Mouse (Mus musculus): ENCODE measurements around the gene Gm13539. TPM values are rescaled to one million over a fixed set of nuclear protein-coding genes. Genes with fewer than 3 reads are reported as not detected.
"Not testable (repeated sequence)": the region's sequence is repeated elsewhere in the genome, so short reads cannot be mapped to it uniquely, and the experiment has no call there.

The Gm13539 gene
- polyA plus RNA-seq, 1 experiment from 2014 or later = not detected

DNA sequence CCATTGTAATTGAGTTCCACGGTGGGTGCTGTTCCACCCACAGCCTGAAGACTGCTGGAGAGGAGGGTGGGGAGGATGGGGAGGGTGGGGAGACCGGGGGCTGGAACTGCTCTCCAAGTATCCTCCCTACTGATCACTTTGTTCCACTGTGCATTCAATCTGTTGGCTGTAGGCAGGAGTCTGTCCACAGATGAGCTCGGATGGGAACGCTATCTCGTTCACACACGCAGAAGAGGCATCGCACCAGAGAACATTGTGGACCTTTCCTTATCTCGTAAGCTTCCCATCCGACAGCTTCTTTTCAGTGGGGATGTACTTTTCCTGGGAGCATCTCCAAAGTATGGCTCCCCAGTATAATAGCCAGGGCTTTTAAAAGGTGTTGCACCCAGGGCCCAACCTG is 3.0 kb upstream of the Gm13539 start:
- 91% methylated on average over 9 of the region's 9 CpGs for WGBS
- ATAC-seq (ENCODE audit: insufficient number of reproducible peaks, low FRiP score, low TSS enrichment, low read depth) = no peak
- H3K27ac ChIP-seq (replicated peaks) = no peak overlapping the region
- no peaks in the 10 kb centered on the region for H3K9me3 ChIP-seq (replicated peaks)
- H3K36me3 ChIP-seq = no peaks in the 10 kb centered on the region
- H3K4me2 ChIP-seq (replicated peaks) = no peak overlapping the region
- no peak overlapping the region for H3K4me3 ChIP-seq (replicated peaks)
- H3K4me1 ChIP-seq = no peaks in the 10 kb centered on the region
- no peaks in the 10 kb centered on the region for H3K27me3 ChIP-seq
- H3K9ac ChIP-seq = no peak overlapping the region

DNA sequence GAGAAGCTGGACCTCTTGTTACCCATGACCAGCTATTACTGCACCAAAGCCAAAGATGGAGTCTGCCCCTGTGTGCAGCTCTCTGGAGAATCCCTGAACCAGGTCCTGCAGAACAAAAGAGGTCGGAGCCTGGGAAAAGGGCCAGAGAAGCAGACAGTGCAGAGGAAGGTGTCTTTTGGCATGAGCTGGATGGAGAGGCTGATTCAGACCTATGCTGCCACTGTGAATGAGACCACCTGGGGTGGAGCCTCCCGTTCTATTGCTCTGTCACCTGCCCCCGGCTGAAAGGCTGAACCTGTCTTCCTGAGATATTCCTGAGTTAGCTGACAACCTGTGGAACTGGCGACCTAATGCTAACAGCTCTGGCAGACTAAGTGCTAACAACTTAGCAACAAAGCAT is 1.1 kb upstream of the Gm13539 start:
- WGBS = 64% methylated on average over 4 of the region's 4 CpGs

DNA sequence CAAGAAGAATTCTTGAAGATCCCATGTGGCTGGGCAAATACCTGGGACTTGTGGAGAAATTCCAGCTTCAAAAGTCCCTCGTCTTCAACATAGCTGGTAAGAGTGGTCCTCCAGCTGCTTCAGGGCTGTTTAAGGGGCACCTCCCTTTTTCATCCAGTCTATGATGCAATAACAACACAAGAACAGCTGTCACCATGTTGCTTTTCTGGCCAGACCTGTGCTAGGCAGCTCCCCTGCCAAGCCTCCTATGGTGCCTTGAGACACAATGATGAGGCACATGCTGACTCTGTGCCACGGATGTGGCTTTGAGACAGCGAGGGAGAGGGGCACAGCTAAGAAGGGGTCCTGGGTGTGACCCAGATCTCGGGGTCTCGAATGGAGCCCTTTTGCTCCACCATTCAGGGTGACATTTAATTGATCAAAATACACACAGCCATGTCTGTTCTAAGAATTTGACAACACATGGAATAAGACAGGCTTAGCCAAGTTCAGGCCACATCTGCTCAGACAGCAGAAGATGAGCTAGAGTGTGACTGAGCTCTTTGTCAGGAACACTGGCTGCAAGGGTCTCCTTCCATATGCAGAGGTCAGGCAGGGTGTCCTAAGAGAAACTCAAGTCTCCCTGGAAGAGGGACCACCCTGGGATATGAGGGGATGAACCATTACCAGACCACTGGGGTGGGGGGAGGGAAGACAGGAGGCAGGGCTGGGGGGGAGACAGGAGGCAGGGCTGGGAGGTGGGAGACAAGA is 3.7 kb downstream of the Gm13539 start:
- Histone ChIP-seq H3K4me2 (replicated peaks) (no peak overlapping the region), H3K4me1 (no peaks in the 10 kb centered on the region), H3K27me3 (no peaks in the 10 kb centered on the region), H3K9me3 (replicated peaks) (no peaks in the 10 kb centered on the region), H3K36me3 (no peaks in the 10 kb centered on the region), H3K4me3 (replicated peaks) (no peak overlapping the region), H3K27ac (replicated peaks) (no peak overlapping the region), H3K9ac (no peak overlapping the region)
- ATAC-seq (ENCODE audit: insufficient number of reproducible peaks, low FRiP score, low TSS enrichment, low read depth) = no peak
- WGBS = 54% methylated on average over 5 of the region's 5 CpGs

More for the DNA sequence above, 1.1 kb upstream of the Gm13539 start:
- no peaks in the 10 kb centered on the region for H3K36me3 ChIP-seq
- H3K4me3 ChIP-seq (replicated peaks) = no peak overlapping the region
- no peak overlapping the region for H3K27ac ChIP-seq (replicated peaks)
- H3K9ac ChIP-seq = no peak overlapping the region
- no peaks in the 10 kb centered on the region for H3K4me1 ChIP-seq
- no peaks in the 10 kb centered on the region for H3K9me3 ChIP-seq (replicated peaks)
- no peak overlapping the region for H3K4me2 ChIP-seq (replicated peaks)
- H3K27me3 ChIP-seq = no peaks in the 10 kb centered on the region
- no peak for ATAC-seq (ENCODE audit: insufficient number of reproducible peaks, low FRiP score, low TSS enrichment, low read depth)

DNA sequence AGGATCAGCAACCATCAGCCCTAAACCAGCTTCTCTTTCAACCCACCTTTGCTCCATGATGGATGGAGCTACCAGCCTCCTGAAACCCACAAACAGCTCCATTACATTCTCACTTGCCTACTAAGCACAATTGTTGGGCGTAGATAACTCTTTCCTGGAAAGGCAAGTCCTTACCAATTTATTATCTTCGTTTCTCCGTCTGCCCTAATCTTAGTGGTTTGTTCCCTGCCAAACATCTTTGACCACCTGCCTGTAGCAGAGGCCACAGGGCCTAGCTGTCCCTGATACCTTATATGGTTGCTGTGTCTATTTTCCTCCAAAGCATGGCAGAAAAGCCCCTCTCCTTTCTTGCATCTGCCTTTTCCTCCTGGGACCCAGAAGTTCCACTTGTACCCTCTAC is 7.0 kb downstream of the Gm13539 start:
- H3K27me3 ChIP-seq = no peaks in the 10 kb centered on the region
- H3K4me2 ChIP-seq (replicated peaks) = no peak overlapping the region
- no peak overlapping the region for H3K9ac ChIP-seq
- H3K4me3 ChIP-seq (replicated peaks) = no peak overlapping the region
- WGBS = 91% methylated on average over 3 of the region's 3 CpGs
- H3K9me3 ChIP-seq (replicated peaks) = no peaks in the 10 kb centered on the region
- no peaks in the 10 kb centered on the region for H3K4me1 ChIP-seq
- no peak for ATAC-seq (ENCODE audit: insufficient number of reproducible peaks, low FRiP score, low TSS enrichment, low read depth)
- no peak overlapping the region for H3K27ac ChIP-seq (replicated peaks)
- no peaks in the 10 kb centered on the region for H3K36me3 ChIP-seq

DNA sequence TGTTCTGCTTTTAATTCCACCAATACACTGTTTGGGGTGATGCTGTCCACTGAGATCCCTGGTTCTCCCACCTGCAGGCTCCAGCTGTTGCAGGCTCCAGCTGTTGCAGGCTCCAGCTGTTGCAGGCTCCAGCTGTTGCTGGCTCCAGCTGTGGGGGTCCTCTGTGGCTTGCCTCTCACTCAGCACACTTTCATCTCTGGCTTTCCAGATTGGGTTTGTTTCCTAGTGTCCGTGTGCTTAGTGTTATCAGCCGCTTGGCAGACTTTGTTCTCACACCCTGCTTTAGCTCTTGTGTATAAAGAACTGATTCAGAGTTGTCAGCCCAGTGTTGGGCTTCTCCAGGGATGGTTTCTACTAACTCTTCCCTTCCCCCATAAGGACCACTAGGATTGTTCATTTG is 15.6 kb downstream of the Gm13539 start:
- H3K4me3 ChIP-seq (replicated peaks) = no peak overlapping the region
- ATAC-seq (ENCODE audit: insufficient number of reproducible peaks, low FRiP score, low TSS enrichment, low read depth) = no peak
- H3K4me2 ChIP-seq (replicated peaks) = no peak overlapping the region
- H3K9me3 ChIP-seq (replicated peaks) = no peaks in the 10 kb centered on the region
- no peaks in the 10 kb centered on the region for H3K36me3 ChIP-seq
- no peak overlapping the region for H3K9ac ChIP-seq
- H3K27me3 ChIP-seq = no peaks in the 10 kb centered on the region
- 57% methylated on average over 2 of the region's 2 CpGs for WGBS
- H3K4me1 ChIP-seq = no peaks in the 10 kb centered on the region
- H3K27ac ChIP-seq (replicated peaks) = no peak overlapping the region

DNA sequence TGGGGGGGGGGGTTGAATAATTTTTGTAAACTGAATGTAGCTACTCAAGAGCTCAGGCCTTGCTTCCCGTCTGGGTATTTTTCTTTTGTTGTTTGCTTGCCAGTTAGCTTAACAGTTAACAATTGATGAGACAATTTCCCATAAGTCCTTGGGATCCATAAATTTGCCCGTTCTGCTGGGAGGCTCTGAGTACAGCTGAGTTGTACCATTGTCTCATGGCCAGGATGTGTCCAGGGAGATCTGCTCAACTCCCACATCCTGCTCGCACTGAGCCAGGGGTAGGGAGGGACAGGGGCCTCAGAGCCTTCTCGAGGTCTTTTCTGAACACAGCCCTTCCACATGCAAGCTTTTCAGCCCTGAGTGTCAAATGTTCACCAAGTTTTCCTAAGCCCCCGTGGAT is 16.0 kb downstream of the Gm13539 start:
- Histone ChIP-seq H3K4me2 (replicated peaks) (no peak overlapping the region), H3K27me3 (no peaks in the 10 kb centered on the region), H3K36me3 (no peaks in the 10 kb centered on the region), H3K4me1 (no peaks in the 10 kb centered on the region), H3K27ac (replicated peaks) (no peak overlapping the region), H3K9ac (no peak overlapping the region), H3K4me3 (replicated peaks) (no peak overlapping the region), H3K9me3 (replicated peaks) (no peaks in the 10 kb centered on the region)
- 45% methylated on average over 5 of the region's 5 CpGs for WGBS
- no peak for ATAC-seq (ENCODE audit: insufficient number of reproducible peaks, low FRiP score, low TSS enrichment, low read depth)

DNA sequence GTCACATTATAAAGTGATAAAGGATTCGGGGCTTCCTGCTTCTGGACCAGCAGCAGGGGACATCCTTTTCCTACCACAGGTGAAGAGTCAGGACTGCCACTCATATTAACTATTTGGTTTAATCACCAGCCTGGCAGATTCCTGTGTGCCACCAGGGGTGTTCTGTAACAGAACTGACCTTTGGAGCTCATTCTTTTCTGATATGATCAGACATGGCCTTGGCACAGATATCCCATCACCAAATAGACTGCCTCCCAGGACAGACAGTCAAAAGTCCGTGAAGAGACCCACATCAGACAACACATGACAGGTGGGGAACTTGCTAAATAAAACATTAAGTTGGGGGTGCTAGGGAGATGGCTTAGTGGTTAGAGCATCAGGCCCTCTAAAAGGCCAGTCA is 29.7 kb downstream of the Gm13539 start:
- Histone ChIP-seq H3K9me3 (replicated peaks) (no peaks in the 10 kb centered on the region), H3K4me1 (no peaks in the 10 kb centered on the region), H3K4me3 (replicated peaks) (no peak overlapping the region), H3K36me3 (no peaks in the 10 kb centered on the region), H3K27me3 (no peaks in the 10 kb centered on the region), H3K27ac (replicated peaks) (no peak overlapping the region), H3K9ac (no peak overlapping the region), H3K4me2 (replicated peaks) (no peak overlapping the region)
- ATAC-seq (ENCODE audit: insufficient number of reproducible peaks, low FRiP score, low TSS enrichment, low read depth) = no peak
- WGBS = 68% methylated on average over 2 of the region's 2 CpGs

DNA sequence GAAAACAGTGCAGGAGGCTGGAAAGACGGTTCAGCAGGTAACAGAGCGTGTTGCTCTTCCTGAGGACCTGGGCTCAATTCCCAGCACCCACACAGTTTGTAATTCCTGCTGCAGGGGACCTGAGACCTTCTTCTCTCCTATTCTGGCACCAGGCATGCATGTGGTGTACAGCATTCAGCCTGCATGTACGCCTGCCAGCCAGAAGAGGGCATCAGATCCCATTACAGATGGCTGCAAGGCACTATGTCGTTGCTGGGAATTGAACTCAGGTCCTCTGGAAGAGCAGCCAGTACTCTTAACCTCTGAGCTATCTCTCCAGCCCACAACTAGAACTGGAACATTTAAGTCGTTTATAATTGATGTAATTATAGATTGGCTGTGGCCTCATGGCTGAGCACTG is 31.3 kb downstream of the Gm13539 start:
- WGBS = 81% methylated on average over 5 of the region's 5 CpGs
- H3K4me1 ChIP-seq = no peaks in the 10 kb centered on the region
- H3K36me3 ChIP-seq = no peaks in the 10 kb centered on the region
- H3K27me3 ChIP-seq = no peaks in the 10 kb centered on the region
- H3K27ac ChIP-seq (replicated peaks) = no peak overlapping the region
- H3K9me3 ChIP-seq (replicated peaks) = no peaks in the 10 kb centered on the region
- H3K4me3 ChIP-seq (replicated peaks) = no peak overlapping the region
- H3K4me2 ChIP-seq (replicated peaks) = no peak overlapping the region
- ATAC-seq (ENCODE audit: insufficient number of reproducible peaks, low FRiP score, low TSS enrichment, low read depth) = no peak
- no peak overlapping the region for H3K9ac ChIP-seq

DNA sequence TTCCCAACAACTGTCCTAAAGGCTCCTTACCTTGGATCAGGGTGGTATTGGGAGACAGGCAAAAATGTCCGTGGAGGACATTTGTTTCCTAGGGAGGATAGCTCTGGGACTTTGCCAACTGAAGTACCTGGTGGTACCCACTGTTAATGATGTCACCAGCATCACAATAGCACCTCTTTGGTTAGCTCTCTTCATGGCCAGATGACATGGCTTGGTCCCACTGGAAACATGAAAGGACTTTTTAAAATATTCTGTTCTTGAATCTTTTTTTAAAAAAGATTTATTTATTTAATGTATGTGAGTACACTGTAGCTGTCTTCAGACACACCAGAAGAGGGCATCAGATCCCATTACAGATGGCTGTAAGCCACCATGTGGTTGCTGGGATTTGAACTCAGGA is 33.7 kb downstream of the Gm13539 start, which contains the start of gene Glt6d1:
Glt6d1 (minus strand) TSS at position 101 of the 400 bp plus-strand sequence.
- H3K9me3 ChIP-seq (replicated peaks); H3K27ac ChIP-seq (replicated peaks); H3K36me3 ChIP-seq; H3K27me3 ChIP-seq; H3K9ac ChIP-seq; H3K4me3 ChIP-seq (replicated peaks); H3K4me1 ChIP-seq; ATAC-seq (ENCODE audit: insufficient number of reproducible peaks, low FRiP score, low TSS enrichment, low read depth); H3K4me2 ChIP-seq (replicated peaks): not testable (repeated sequence)
- WGBS = 66% methylated on average over 1 of the region's 1 CpGs

DNA sequence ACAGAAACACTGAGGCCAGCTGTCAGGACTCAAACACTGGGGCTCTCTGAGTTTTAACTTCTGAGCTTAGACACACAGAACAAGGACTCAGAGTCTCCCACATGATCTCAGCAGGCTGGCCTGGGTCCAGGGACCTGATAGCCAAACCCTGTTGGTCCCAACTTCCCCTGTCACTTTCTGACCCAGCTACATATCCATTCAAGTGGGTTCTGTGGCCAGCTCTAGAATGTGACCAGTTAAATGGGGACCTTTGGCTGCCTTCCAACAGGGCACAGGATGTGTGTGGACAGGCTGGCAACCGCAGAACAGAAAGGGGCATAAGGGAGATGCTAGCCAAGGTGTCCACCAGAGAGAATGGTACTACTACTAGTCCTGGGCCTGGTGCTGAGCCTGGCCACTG is 40.7 kb downstream of the Gm13539 start, which contains the start of gene Lcn9:
Lcn9 (plus strand) TSS at position 348 of the 400 bp plus-strand sequence.
- no peaks in the 10 kb centered on the region for H3K27me3 ChIP-seq
- H3K4me2 ChIP-seq (replicated peaks) = no peak within 1 kb of the TSS
- H3K9ac ChIP-seq = no peak within 1 kb of the TSS
- no peaks in the 10 kb centered on the region for H3K9me3 ChIP-seq (replicated peaks)
- H3K27ac ChIP-seq (replicated peaks) = no peak within 1 kb of the TSS
- no peak within 1 kb of the TSS for H3K4me3 ChIP-seq (replicated peaks)
- H3K4me1 ChIP-seq = no peaks in the 10 kb centered on the region
- no peaks in the 10 kb centered on the region for H3K36me3 ChIP-seq
- ATAC-seq (ENCODE audit: insufficient number of reproducible peaks, low FRiP score, low TSS enrichment, low read depth) = no peak
- WGBS = 80% methylated on average over 1 of the region's 1 CpGs

DNA sequence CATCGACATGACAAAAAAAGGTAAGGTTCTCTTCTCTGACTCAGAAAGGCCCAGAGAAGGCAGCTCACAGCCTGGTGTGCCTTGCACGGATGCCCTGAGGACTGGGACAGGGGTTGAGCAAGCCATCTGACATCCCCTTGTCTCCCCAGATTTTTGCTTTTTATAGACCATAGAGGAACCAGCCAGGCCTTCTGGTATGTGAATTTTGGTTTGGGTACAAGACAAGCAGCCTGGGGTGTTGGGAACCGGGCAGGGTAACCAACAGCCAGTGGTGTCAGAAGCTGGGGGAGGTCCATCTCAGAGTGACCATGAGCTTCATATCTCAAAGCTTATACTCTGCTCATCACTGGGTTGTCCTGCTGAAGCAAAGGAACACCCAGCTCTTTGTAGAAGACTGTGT is 42.7 kb downstream of the Gm13539 start:
- Histone ChIP-seq H3K27ac (replicated peaks) (no peak overlapping the region), H3K27me3 (no peaks in the 10 kb centered on the region), H3K9me3 (replicated peaks) (no peaks in the 10 kb centered on the region), H3K4me1 (no peaks in the 10 kb centered on the region), H3K36me3 (no peaks in the 10 kb centered on the region), H3K4me3 (replicated peaks) (no peak overlapping the region), H3K4me2 (replicated peaks) (no peak overlapping the region), H3K9ac (no peak overlapping the region)
- no peak for ATAC-seq (ENCODE audit: insufficient number of reproducible peaks, low FRiP score, low TSS enrichment, low read depth)
- WGBS = 76% methylated on average over 3 of the region's 3 CpGs

DNA sequence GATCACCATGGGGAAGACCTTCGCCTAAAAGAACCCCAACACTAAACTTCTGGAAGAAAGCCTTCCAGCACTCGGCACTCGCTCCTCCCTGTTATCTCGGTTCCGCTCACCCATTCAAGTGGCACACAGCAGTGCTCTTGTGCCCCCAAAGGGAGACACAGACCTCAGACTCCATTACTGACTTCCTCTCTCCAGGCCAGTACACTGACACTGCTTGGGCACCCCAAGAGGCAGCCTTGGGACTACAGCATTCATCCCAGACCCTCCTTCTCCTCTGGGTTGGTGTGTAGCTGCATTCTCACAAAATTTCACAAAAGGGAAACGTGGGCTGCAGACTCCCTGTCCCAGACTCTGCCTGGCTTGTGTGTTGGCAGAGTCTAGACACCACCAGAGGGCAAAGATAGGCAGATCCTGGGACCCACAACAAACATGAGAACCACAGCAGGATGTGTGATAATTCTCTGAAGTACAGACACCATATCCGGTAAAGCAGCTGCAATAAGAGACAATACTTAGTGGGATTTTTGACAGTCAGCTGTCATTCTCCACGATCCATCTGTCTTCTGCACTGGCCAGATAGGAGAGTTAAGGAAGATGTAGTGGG is 46.4 kb downstream of the Gm13539 start:
- Histone ChIP-seq H3K9ac (no peak overlapping the region), H3K4me2 (replicated peaks) (no peak overlapping the region), H3K27ac (replicated peaks) (no peak overlapping the region), H3K27me3 (no peaks in the 10 kb centered on the region), H3K36me3 (no peaks in the 10 kb centered on the region), H3K4me1 (no peaks in the 10 kb centered on the region), H3K4me3 (replicated peaks) (no peak overlapping the region), H3K9me3 (replicated peaks) (no peaks in the 10 kb centered on the region)
- 77% methylated on average over 8 of the region's 8 CpGs for WGBS
- ATAC-seq (ENCODE audit: insufficient number of reproducible peaks, low FRiP score, low TSS enrichment, low read depth) = no peak

All from embryonic facial prominence, embryonic 15.5 days (tissue).